In genomic region chr4:138889635-138890034, GRCm38 (mm10) we compare ENCODE assay signal across 26 mouse cellular contexts. TPM values are rescaled to one million over a fixed set of nuclear protein-coding genes. Genes with fewer than 3 reads are reported as not detected.
DNase-seq lines count a peak whose midpoint lies in the region; ATAC-seq lines count a peak whose summit lies in the region.
"Had no signal": no experiment of that assay in that cellular context is flagged by ENCODE, and none has a peak within 500 bp of the region (broad histone marks: within the 10 kb centered on the region; RNA-seq: fewer than 3 reads in every experiment).

No protein-coding gene starts in this region.

- H3K4me2 ChIP-seq in midbrain, embryonic 13.5 days (replicated peaks) = no peak overlapping the region
- H3K4me2 ChIP-seq: limb, embryonic 12.5 days; liver, embryonic 13.5 days had no signal

- intact Hi-C loops in heart, postnatal 36 days (cut with DNase I) = no loop called here

- H3K9ac ChIP-seq in midbrain, embryonic 13.5 days (replicated peaks) = no peak overlapping the region
- H3K9ac ChIP-seq: limb, embryonic 12.5 days; liver, embryonic 13.5 days had no signal

- no peaks in the 10 kb centered on the region for H3K9me3 ChIP-seq in midbrain, embryonic 10.5 days (replicated peaks)
- no peaks in the 10 kb centered on the region for H3K9me3 ChIP-seq in midbrain, embryonic 13.5 days
- H3K9me3 ChIP-seq: limb, embryonic 12.5 days; liver, embryonic 13.5 days had no signal

- ATAC-seq in frontal cortex, adult (ENCODE audit: low TSS enrichment) = peak; percentile 50; the same call in 1 of the 2 replicates
- ATAC-seq in midbrain, embryonic 13.5 days = no peak
- ATAC-seq: CD4-positive, CD25-positive, alpha-beta regulatory T cell, adult 4 months had no signal

- H3K4me3 ChIP-seq in midbrain, embryonic 10.5 days = no peak overlapping the region
- H3K4me3 ChIP-seq in midbrain, embryonic 13.5 days (replicated peaks) = no peak overlapping the region
- H3K4me3 ChIP-seq: limb, embryonic 12.5 days; liver, embryonic 13.5 days had no signal

- peaks cover 21% of the 10 kb centered on the region for H3K4me1 ChIP-seq in midbrain, embryonic 10.5 days
- 0 out of 2 replicates have a peak, but pooled peaks cover 8% of the 10 kb centered on the region for H3K4me1 ChIP-seq in midbrain, embryonic 13.5 days (replicated peaks)
- H3K4me1 ChIP-seq: liver, embryonic 13.5 days had no signal

- DNase-seq in frontal cortex, postnatal 10 days (ENCODE audit: low spot score in 2 of 2) = no peak
- DNase-seq in heart, postnatal 36 days = peak; percentile 9 to 20
- DNase-seq in heart, adult 8-10 months (ENCODE audit: low spot score) = no peak
- DNase-seq in midbrain, embryonic 10.5 days (ENCODE audit: low spot score) = no peak
- DNase-seq in lung, postnatal 14 days = peak; percentile 14
- DNase-seq in cerebellum, postnatal 4 days (ENCODE audit: low spot score in 2 of 2) = no peak
- DNase-seq: adrenal gland, postnatal 10 days; cerebellum, adult 11 months; cerebellum, postnatal 14 days; kidney, adult 2 months; kidney, postnatal 25 days; layer of hippocampus, adult 9-11 months; liver, embryonic 13.5 days; spleen, adult 18-20 months had no signal

- WGBS in midbrain, embryonic 10.5 days = 81% methylated on average over 8 of the region's 8 CpGs
- WGBS in midbrain, embryonic 13.5 days = 67% methylated on average over 8 of the region's 8 CpGs

- H3K36me3 ChIP-seq in midbrain, embryonic 10.5 days = peaks cover 32% of the 10 kb centered on the region
- H3K36me3 ChIP-seq in midbrain, embryonic 13.5 days = peaks cover 48% of the 10 kb centered on the region
- H3K36me3 ChIP-seq: liver, embryonic 13.5 days had no signal

- H3K27me3 ChIP-seq in midbrain, embryonic 10.5 days (ENCODE audit: low read depth, poor library complexity, severe bottlenecking) = no peaks in the 10 kb centered on the region
- H3K27me3 ChIP-seq in midbrain, embryonic 13.5 days = no peaks in the 10 kb centered on the region
- H3K27me3 ChIP-seq: limb, embryonic 12.5 days; liver, embryonic 13.5 days had no signal

- H3K27ac ChIP-seq in midbrain, embryonic 10.5 days (replicated peaks) = 0 out of 2 replicates have a peak overlapping the region, but pooled peaks have one; percentile 0
- no peak overlapping the region for H3K27ac ChIP-seq in midbrain, embryonic 13.5 days
- H3K27ac ChIP-seq: limb, embryonic 12.5 days; liver, embryonic 13.5 days had no signal

RNA-seq across cellular contexts. Expression of gene Pla2g2e, which starts 11.9 kb away (rescaled TPM):
- total RNA-seq in heart, postnatal 36 days (2021) = 1 to 10 TPM in 1 of 2 experiments, under 1 TPM in 1; 0.97 to 1.1 TPM
- total RNA-seq in heart, adult 8-10 months (2022) = 1 to 10 TPM in 1 of 4 experiments, not detected in 3; 2.0 TPM
- not detected in 2 replicates for polyA plus RNA-seq in midbrain, embryonic 10.5 days (2016; fragmentation: Nextera tagmentation; extraction: Ambion mirVana)
- polyA plus RNA-seq in midbrain, embryonic 13.5 days (2015; fragmentation: Nextera tagmentation; extraction: Ambion mirVana) = not detected in 2 replicates
- total RNA-seq: left cerebral cortex, adult 8-10 months; megakaryocyte progenitor cell, adult 5-6 weeks; midbrain, postnatal 0 days had no signal
- polyA plus RNA-seq: brain, embryonic 14.5 days; CD4-positive, CD25-positive, alpha-beta regulatory T cell, adult 4 months; forebrain, embryonic 11.5 days; heart, embryonic 14.5 days; limb, embryonic 12.5 days; liver, embryonic 13.5 days; midbrain, postnatal 0 days; neural tube, embryonic 11.5 days; stomach, embryonic 14.5 days had no signal

RNA-seq across cellular contexts. Expression of gene Gm13030, which starts 15.9 kb away (rescaled TPM):
- not detected for total RNA-seq in heart, postnatal 36 days (2021)
- total RNA-seq in heart, adult 8-10 months (2022) = not detected
- not detected in 2 replicates for polyA plus RNA-seq in midbrain, embryonic 10.5 days (2016; fragmentation: Nextera tagmentation; extraction: Ambion mirVana)
- not detected in 2 replicates for polyA plus RNA-seq in midbrain, embryonic 13.5 days (2015; fragmentation: Nextera tagmentation; extraction: Ambion mirVana)
- total RNA-seq: adrenal gland, postnatal 10 days; left cerebral cortex, adult 8-10 months; megakaryocyte progenitor cell, adult 5-6 weeks; midbrain, postnatal 0 days had no signal
- polyA plus RNA-seq: brain, embryonic 14.5 days; CD4-positive, CD25-positive, alpha-beta regulatory T cell, adult 4 months; forebrain, embryonic 11.5 days; heart, embryonic 14.5 days; kidney, adult 2 months; limb, embryonic 12.5 days; liver, embryonic 13.5 days; midbrain, postnatal 0 days; neural tube, embryonic 11.5 days; stomach, embryonic 14.5 days had no signal

RNA-seq across cellular contexts. Expression of gene Otud3, which starts 24.1 kb away (rescaled TPM):
- total RNA-seq in heart, postnatal 36 days (2021) = 10 to 100 TPM; 10.6 to 11.6 TPM
- 10 to 100 TPM in 1 of 4 experiments, 1 to 10 TPM in 3; 9.6 to 14.6 (median 9.9) TPM for total RNA-seq in heart, adult 8-10 months (2022)
- 2.1 and 3.0 TPM in 2 replicates for polyA plus RNA-seq in midbrain, embryonic 10.5 days (2016; fragmentation: Nextera tagmentation; extraction: Ambion mirVana)
- polyA plus RNA-seq in midbrain, embryonic 13.5 days (2015; fragmentation: Nextera tagmentation; extraction: Ambion mirVana) = 2.4 and 2.5 TPM in 2 replicates

RNA-seq across cellular contexts. Expression of gene Pla2g5, which starts 26.4 kb away (rescaled TPM):
- 10 to 100 TPM; 27.0 to 32.1 TPM for total RNA-seq in heart, postnatal 36 days (2021)
- total RNA-seq in heart, adult 8-10 months (2022) = 10 to 100 TPM; 32.9 to 44.0 (median 38.3) TPM
- 0.22 and 0.37 TPM in 2 replicates for polyA plus RNA-seq in midbrain, embryonic 10.5 days (2016; fragmentation: Nextera tagmentation; extraction: Ambion mirVana)
- polyA plus RNA-seq in midbrain, embryonic 13.5 days (2015; fragmentation: Nextera tagmentation; extraction: Ambion mirVana) = 0.27 and 0.59 TPM in 2 replicates
- total RNA-seq: megakaryocyte progenitor cell, adult 5-6 weeks had no signal
- polyA plus RNA-seq: CD4-positive, CD25-positive, alpha-beta regulatory T cell, adult 4 months; limb, embryonic 12.5 days; liver, embryonic 13.5 days; neural tube, embryonic 11.5 days had no signal

Comparison
In these comparisons a context has a peak if more than half of its experiments do, and no peak if none do; other contexts are left out.
1. DNase-seq: peak in heart, postnatal 36 days (2 of 2) and lung, postnatal 14 days (single experiment); none in frontal cortex, postnatal 10 days (0 of 2), heart, adult 8-10 months (single experiment), midbrain, embryonic 10.5 days (single experiment) and cerebellum, postnatal 4 days (0 of 2).